Mouse (Mus musculus) forebrain, embryonic 15.5 days (tissue): Measurements from ENCODE around the gene Gm16440. TPM values are rescaled to one million over a fixed set of nuclear protein-coding genes. Genes with fewer than 3 reads are reported as not detected.
"Not testable (repeated sequence)": the region's sequence is repeated elsewhere in the genome, so short reads cannot be mapped to it uniquely, and the experiment has no call there.

Experiments
- ATAC-seq: fragments of 200-750 bp; cut with Nextera tagmentation; replicated peaks from 2 replicates; pipeline ENCODE4 v1.8.0; 2017; ENCODE audit warnings: mild to moderate bottlenecking, moderate TSS enrichment, moderate library complexity
- H3K27ac ChIP-seq: fragments of 300-500 bp; sonication (generic); replicated peaks from 2 replicates; pipeline ENCODE4 v1.5.1; 2015; ENCODE audit warnings: mild to moderate bottlenecking, inconsistent platforms
- H3K27me3 ChIP-seq: fragments of 300-500 bp; sonication (generic); 2 replicates; pipeline ENCODE4 v1.6.1; 2015; ENCODE audit warnings: inconsistent platforms
- H3K36me3 ChIP-seq: fragments of 300-500 bp; sonication (generic); 2 replicates; pipeline ENCODE4 v1.6.1; 2015; ENCODE audit warnings: mild to moderate bottlenecking, inconsistent platforms
- H3K4me1 ChIP-seq: fragments of 300-500 bp; sonication (generic); 2 replicates; pipeline ENCODE4 v1.6.1; 2015; ENCODE audit warnings: inconsistent platforms
- H3K4me2 ChIP-seq: fragments of 300-500 bp; sonication (generic); replicated peaks from 2 replicates; pipeline ENCODE4 v1.6.1; 2015; ENCODE audit warnings: mild to moderate bottlenecking, inconsistent platforms
- H3K4me3 ChIP-seq: fragments of 300-500 bp; sonication (generic); 2 replicates; pipeline ENCODE4 v1.5.1; 2015; ENCODE audit warnings: mild to moderate bottlenecking, inconsistent platforms
- H3K9ac ChIP-seq: fragments of 300-500 bp; sonication (generic); replicated peaks from 2 replicates; pipeline ENCODE4 v1.6.1; 2015; ENCODE audit warnings: mild to moderate bottlenecking, inconsistent platforms
- H3K9me3 ChIP-seq: fragments of 300-500 bp; sonication (generic); 2 replicates; pipeline ENCODE4 v1.6.1; 2016; ENCODE audit warnings: inconsistent platforms
- WGBS: fragments of 180-500 bp; shearing (Covaris S2); methylation state at CpG from one replicate; pipeline ENCODE4 v1.1.7; 2015; ENCODE audit warnings: mixed read lengths; 5-methylcytosine and 5-hydroxymethylcytosine counted together
- polyA plus RNA-seq: library from polyadenylated mRNA; unstranded; fragments of >200 nt; fragmentation: Nextera tagmentation; extraction: Ambion mirVana; gene quantifications from 2 replicates; pipeline ENCODE4 v1.2.1, GENCODE M21; 2015

Gene Gm16440
- not detected in 2 replicates for polyA plus RNA-seq

GRCm38 (mm10) chr14:6390219-6390618, at the start of gene Gm16440:
TSS of gene Gm16440 (minus strand) at chr14:6390319.
- H3K9me3 ChIP-seq, ATAC-seq, H3K4me1 ChIP-seq, H3K4me3 ChIP-seq, H3K4me2 ChIP-seq, H3K27me3 ChIP-seq, H3K36me3 ChIP-seq, H3K9ac ChIP-seq, H3K27ac ChIP-seq: not testable (repeated sequence)
- WGBS, result 76% methylated on average over 2 of the region's 4 CpGs

- WGBS, result 8% methylated on average over 10 of the region's 42 CpGs
- H3K27me3 ChIP-seq, ATAC-seq, H3K36me3 ChIP-seq, H3K27ac ChIP-seq, H3K9me3 ChIP-seq, H3K4me1 ChIP-seq: not testable (repeated sequence)
- Histone ChIP-seq H3K4me3 (peak overlapping the region; percentile 43), H3K4me2 (peak overlapping the region; percentile 52), H3K9ac (peak overlapping the region; percentile 45; the same call in 1 of the 2 replicates)
Measured at GRCm38 (mm10) chr14:6426766-6427165, 36.6 kb upstream of the Gm16440 start.

GRCm38 (mm10) chr14:6426353-6426752, 36.2 kb upstream of the Gm16440 start:
- peak overlapping the region; percentile 45 for H3K9ac ChIP-seq
- not testable (repeated sequence) for H3K27me3 ChIP-seq, H3K4me1 ChIP-seq, H3K27ac ChIP-seq, ATAC-seq, H3K36me3 ChIP-seq, H3K9me3 ChIP-seq
- 11% methylated on average over 18 of the region's 22 CpGs for WGBS
- peak overlapping the region; percentile 52 for H3K4me2 ChIP-seq
- H3K4me3 ChIP-seq, result peak overlapping the region; percentile 43

GRCm38 (mm10) chr14:6412382-6412781, 22.3 kb upstream of the Gm16440 start, which contains the start of gene Gm3591:
TSS of gene Gm3591 (minus strand) at chr14:6412482.
- not testable (repeated sequence) for H3K27me3 ChIP-seq, H3K9me3 ChIP-seq, H3K27ac ChIP-seq, H3K9ac ChIP-seq, H3K4me1 ChIP-seq, H3K36me3 ChIP-seq, ATAC-seq, H3K4me2 ChIP-seq, H3K4me3 ChIP-seq
- WGBS, result no CpG with 5 or more reads among the region's 2 CpGs

GRCm38 (mm10) chr14:6343578-6343977, 46.5 kb downstream of the Gm16440 start, which contains the start of gene Gm3618:
TSS of gene Gm3618 (minus strand) at chr14:6343678.
- not testable (repeated sequence) for H3K36me3 ChIP-seq, H3K27me3 ChIP-seq, H3K4me3 ChIP-seq, H3K9me3 ChIP-seq, ATAC-seq, H3K27ac ChIP-seq, H3K9ac ChIP-seq, H3K4me2 ChIP-seq, H3K4me1 ChIP-seq
- WGBS, result no CpG with 5 or more reads among the region's 10 CpGs

Other genes with a start within 250 kb of the Gm16440 start
- gene Gm21560, start 171.0 kb downstream of the Gm16440 start, polyA plus RNA-seq, result not detected in 2 replicates
- 5.4 and 5.5 TPM in 2 replicates for gene Gm3411, start 103.1 kb downstream of the Gm16440 start, polyA plus RNA-seq
- gene Gm21103, start 85.5 kb downstream of the Gm16440 start, polyA plus RNA-seq, result not detected in 2 replicates
- gene Gm3618, start 46.6 kb downstream of the Gm16440 start, polyA plus RNA-seq, result not detected in 2 replicates
- 3.5 and 4.5 TPM in 2 replicates for gene Gm3591, start 22.2 kb upstream of the Gm16440 start, polyA plus RNA-seq
- not detected in 2 replicates for gene Gm3594, start 54.3 kb upstream of the Gm16440 start, polyA plus RNA-seq
- not detected in 2 replicates for gene Gm8356, start 147.0 kb upstream of the Gm16440 start, polyA plus RNA-seq
- 0.55 TPM in 1 of 2 replicates, not detected in the other for gene Gm3629, start 200.3 kb upstream of the Gm16440 start, polyA plus RNA-seq
- not detected in 2 replicates for gene Gm3460, start 232.1 kb upstream of the Gm16440 start, polyA plus RNA-seq